Mouse (Mus musculus): ENCODE measurements around the gene Olfr60. TPM values are rescaled to one million over a fixed set of nuclear protein-coding genes. Genes with fewer than 3 reads are reported as not detected.

The Olfr60 gene
- not detected in 2 replicates for polyA plus RNA-seq (2012; ENCODE audit: insufficient read depth, insufficient read length, low replicate concordance, missing spikeins)

- 65% methylated on average over 3 of the region's 3 CpGs for WGBS
- no peak for TF ChIP-seq CTCF (IDR thresholded peaks at IDR 0.05; ENCODE audit: insufficient read depth, low read depth, low read length)
- no peak for TF ChIP-seq POLR2A (IDR thresholded peaks at IDR 0.05; ENCODE audit: insufficient read depth, low read depth, low read length)
- H3K4me1 ChIP-seq (ENCODE audit: control insufficient read depth, insufficient read depth, low read length): no peaks in the 10 kb centered on the region
- H3K4me3 ChIP-seq (ENCODE audit: insufficient read depth, low read depth, low read length): no peak within 1 kb of the TSS
- no peak within 1 kb of the TSS for H3K27ac ChIP-seq (ENCODE audit: insufficient read depth, low read depth, low read length)
Measured at GRCm38 (mm10) chr7:140361571-140361970, at the start of gene Olfr60. TSS of gene Olfr60 (minus strand) at chr7:140361671.

DNA sequence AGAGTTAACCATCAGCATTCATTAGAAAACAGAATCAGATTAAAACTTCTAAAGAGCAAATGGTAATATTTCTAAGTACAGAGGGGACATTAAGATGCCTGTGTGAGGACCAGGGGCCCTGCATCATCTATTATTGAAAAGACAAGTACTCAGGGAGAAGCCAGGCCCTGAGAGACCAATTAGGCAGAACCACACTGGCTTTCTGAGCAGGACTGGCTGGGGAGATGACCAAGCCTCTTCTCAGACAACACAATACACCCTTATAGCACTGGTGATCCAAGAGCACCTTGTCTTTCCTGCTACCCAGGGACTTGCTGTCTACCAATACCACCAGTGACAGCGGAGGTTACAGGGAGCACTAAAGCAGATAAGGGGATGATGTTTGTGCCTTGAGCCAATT, 41.3 kb upstream of the Olfr60 start, which contains the start of gene Olfr531:
Gene Olfr531 (minus strand): TSS at position 101 of the 400 bp plus-strand sequence.
- no peaks in the 10 kb centered on the region for H3K4me1 ChIP-seq (ENCODE audit: control insufficient read depth, insufficient read depth, low read length)
- no peak within 1 kb of the TSS for H3K27ac ChIP-seq (ENCODE audit: insufficient read depth, low read depth, low read length)
- no peak for TF ChIP-seq CTCF (IDR thresholded peaks at IDR 0.05; ENCODE audit: insufficient read depth, low read depth, low read length)
- no peak for TF ChIP-seq POLR2A (IDR thresholded peaks at IDR 0.05; ENCODE audit: insufficient read depth, low read depth, low read length)
- H3K4me3 ChIP-seq (ENCODE audit: insufficient read depth, low read depth, low read length): no peak within 1 kb of the TSS
- WGBS: 90% methylated on average over 1 of the region's 1 CpGs

DNA sequence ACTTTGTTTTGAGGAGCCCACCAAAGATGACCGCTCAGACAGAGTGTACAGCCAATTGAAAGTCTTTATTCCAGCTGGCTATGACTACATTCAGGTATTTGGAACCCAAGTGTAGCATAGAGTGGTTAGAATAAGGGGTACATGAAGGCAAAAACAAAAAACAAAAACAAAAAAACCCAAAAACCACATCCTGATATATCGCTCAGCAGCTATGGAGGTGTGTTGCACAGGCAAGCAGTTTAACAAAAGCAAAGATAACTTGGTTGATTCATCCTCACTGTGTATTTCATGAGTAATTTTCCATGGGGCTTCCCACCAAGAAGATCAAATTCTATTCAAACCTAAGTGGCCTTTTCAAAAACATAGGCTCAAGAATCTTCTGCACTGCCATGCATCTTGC, 15.4 kb upstream of the Olfr60 start:
- no peak overlapping the region for H3K4me3 ChIP-seq (ENCODE audit: insufficient read depth, low read depth, low read length)
- TF ChIP-seq POLR2A (IDR thresholded peaks at IDR 0.05; ENCODE audit: insufficient read depth, low read depth, low read length) (no peak), CTCF (IDR thresholded peaks at IDR 0.05; ENCODE audit: insufficient read depth, low read depth, low read length) (no peak)
- 99% methylated on average over 2 of the region's 2 CpGs for WGBS
- no peak overlapping the region for H3K27ac ChIP-seq (ENCODE audit: insufficient read depth, low read depth, low read length)
- H3K4me1 ChIP-seq (ENCODE audit: control insufficient read depth, insufficient read depth, low read length): no peaks in the 10 kb centered on the region

- TF ChIP-seq POLR2A (IDR thresholded peaks at IDR 0.05; ENCODE audit: insufficient read depth, low read depth, low read length): no peak
- TF ChIP-seq CTCF (IDR thresholded peaks at IDR 0.05; ENCODE audit: insufficient read depth, low read depth, low read length): no peak
- Histone ChIP-seq H3K4me1 (ENCODE audit: control insufficient read depth, insufficient read depth, low read length) (no peaks in the 10 kb centered on the region), H3K27ac (ENCODE audit: insufficient read depth, low read depth, low read length) (no peak within 1 kb of the TSS), H3K4me3 (ENCODE audit: insufficient read depth, low read depth, low read length) (no peak within 1 kb of the TSS)
- WGBS: 48% methylated on average over 1 of the region's 1 CpGs
Measured at GRCm38 (mm10) chr7:140376231-140376630, 14.8 kb upstream of the Olfr60 start, which contains the start of gene Olfr530. TSS of gene Olfr530 (minus strand) at chr7:140376331.

- Histone ChIP-seq H3K4me3 (ENCODE audit: insufficient read depth, low read depth, low read length) (no peak overlapping the region), H3K27ac (ENCODE audit: insufficient read depth, low read depth, low read length) (no peak overlapping the region), H3K4me1 (ENCODE audit: control insufficient read depth, insufficient read depth, low read length) (no peaks in the 10 kb centered on the region)
- TF ChIP-seq CTCF (IDR thresholded peaks at IDR 0.05; ENCODE audit: insufficient read depth, low read depth, low read length): no peak
- TF ChIP-seq POLR2A (IDR thresholded peaks at IDR 0.05; ENCODE audit: insufficient read depth, low read depth, low read length): no peak
- WGBS: 82% methylated on average over 4 of the region's 4 CpGs
Measured at GRCm38 (mm10) chr7:140374300-140374699, 12.8 kb upstream of the Olfr60 start.

GRCm38 (mm10) chr7:140333717-140334116, 27.8 kb downstream of the Olfr60 start, which contains the start of gene Olfr527:
TSS of gene Olfr527 (plus strand) at chr7:140334017.
- WGBS: 90% methylated on average over 2 of the region's 2 CpGs
- no peak for TF ChIP-seq CTCF (IDR thresholded peaks at IDR 0.05; ENCODE audit: insufficient read depth, low read depth, low read length)
- no peak for TF ChIP-seq POLR2A (IDR thresholded peaks at IDR 0.05; ENCODE audit: insufficient read depth, low read depth, low read length)

GRCm38 (mm10) chr7:140329766-140330304, 31.6 kb downstream of the Olfr60 start:
- 55% methylated on average over 1 of the region's 1 CpGs for WGBS
- Histone ChIP-seq H3K27ac (ENCODE audit: insufficient read depth, low read depth, low read length) (no peak overlapping the region), H3K4me1 (ENCODE audit: control insufficient read depth, insufficient read depth, low read length) (no peaks in the 10 kb centered on the region), H3K4me3 (ENCODE audit: insufficient read depth, low read depth, low read length) (no peak overlapping the region)
- no peak for TF ChIP-seq CTCF (IDR thresholded peaks at IDR 0.05; ENCODE audit: insufficient read depth, low read depth, low read length)
- TF ChIP-seq POLR2A (IDR thresholded peaks at IDR 0.05; ENCODE audit: insufficient read depth, low read depth, low read length): no peak

More at GRCm38 (mm10) chr7:140333717-140334116, 27.8 kb downstream of the Olfr60 start, which contains the start of gene Olfr527:
- Histone ChIP-seq H3K27ac (ENCODE audit: insufficient read depth, low read depth, low read length) (no peak within 1 kb of the TSS), H3K4me1 (ENCODE audit: control insufficient read depth, insufficient read depth, low read length) (no peaks in the 10 kb centered on the region), H3K4me3 (ENCODE audit: insufficient read depth, low read depth, low read length) (no peak within 1 kb of the TSS)

GRCm38 (mm10) chr7:140321135-140321534, 40.3 kb downstream of the Olfr60 start:
- Histone ChIP-seq H3K4me1 (ENCODE audit: control insufficient read depth, insufficient read depth, low read length) (no peaks in the 10 kb centered on the region), H3K27ac (ENCODE audit: insufficient read depth, low read depth, low read length) (no peak overlapping the region), H3K4me3 (ENCODE audit: insufficient read depth, low read depth, low read length) (no peak overlapping the region)
- no peak for TF ChIP-seq POLR2A (IDR thresholded peaks at IDR 0.05; ENCODE audit: insufficient read depth, low read depth, low read length)
- TF ChIP-seq CTCF (IDR thresholded peaks at IDR 0.05; ENCODE audit: insufficient read depth, low read depth, low read length): no peak

- 46% methylated on average over 1 of the region's 1 CpGs for WGBS
Measured at GRCm38 (mm10) chr7:140320558-140320957, 40.9 kb downstream of the Olfr60 start, which contains the start of gene Olfr525. TSS of gene Olfr525 (plus strand) at chr7:140320858.

More at GRCm38 (mm10) chr7:140320558-140320957, 40.9 kb downstream of the Olfr60 start, which contains the start of gene Olfr525:
- TF ChIP-seq CTCF (IDR thresholded peaks at IDR 0.05; ENCODE audit: insufficient read depth, low read depth, low read length) (no peak), POLR2A (IDR thresholded peaks at IDR 0.05; ENCODE audit: insufficient read depth, low read depth, low read length) (no peak)
- Histone ChIP-seq H3K4me1 (ENCODE audit: control insufficient read depth, insufficient read depth, low read length) (no peaks in the 10 kb centered on the region), H3K27ac (ENCODE audit: insufficient read depth, low read depth, low read length) (no peak within 1 kb of the TSS), H3K4me3 (ENCODE audit: insufficient read depth, low read depth, low read length) (no peak within 1 kb of the TSS)

All from olfactory bulb, adult 2 months (tissue).